Mouse (Mus musculus) brain, embryonic 14.5 days (tissue): ENCODE results near the gene Hspa1b. TPM values are rescaled to one million over a fixed set of nuclear protein-coding genes. Genes with fewer than 3 reads are reported as not detected.
"Not testable (repeated sequence)": the region's sequence is repeated elsewhere in the genome, so short reads cannot be mapped to it uniquely, and the experiment has no call there.

Experiments used
- DNase-seq: peaks from one replicate; pipeline ENCODE4 v3.0.0-alpha.2; 2011; ENCODE audit warnings: low read depth
- CTCF ChIP-seq: fragments of 200-500 bp; IDR thresholded peaks from 2 replicates; pipeline ENCODE4 v1.5.1; 2012; ENCODE audit warnings: inconsistent platforms, mild to moderate bottlenecking, moderate library complexity, borderline replicate concordance; ENCODE audit not compliant: insufficient read depth, insufficient read length; ENCODE audit errors: extremely low read depth
- POLR2A ChIP-seq: fragments of 200-500 bp; IDR thresholded peaks from 2 replicates; pipeline ENCODE4 v1.6.1; 2012; ENCODE audit warnings: mild to moderate bottlenecking, inconsistent platforms, borderline replicate concordance; ENCODE audit not compliant: poor library complexity, insufficient read depth, insufficient read length, severe bottlenecking; ENCODE audit errors: extremely low read depth
- polyA plus RNA-seq: library from polyadenylated mRNA; depleted of rRNA; stranded (reverse); fragments of >200 nt; gene quantifications from 2 replicates; pipeline ENCODE4 v1.2.3, GENCODE M21; 2012

Gene Hspa1b
- polyA plus RNA-seq, 1 experiment: 6.3 TPM

DNA sequence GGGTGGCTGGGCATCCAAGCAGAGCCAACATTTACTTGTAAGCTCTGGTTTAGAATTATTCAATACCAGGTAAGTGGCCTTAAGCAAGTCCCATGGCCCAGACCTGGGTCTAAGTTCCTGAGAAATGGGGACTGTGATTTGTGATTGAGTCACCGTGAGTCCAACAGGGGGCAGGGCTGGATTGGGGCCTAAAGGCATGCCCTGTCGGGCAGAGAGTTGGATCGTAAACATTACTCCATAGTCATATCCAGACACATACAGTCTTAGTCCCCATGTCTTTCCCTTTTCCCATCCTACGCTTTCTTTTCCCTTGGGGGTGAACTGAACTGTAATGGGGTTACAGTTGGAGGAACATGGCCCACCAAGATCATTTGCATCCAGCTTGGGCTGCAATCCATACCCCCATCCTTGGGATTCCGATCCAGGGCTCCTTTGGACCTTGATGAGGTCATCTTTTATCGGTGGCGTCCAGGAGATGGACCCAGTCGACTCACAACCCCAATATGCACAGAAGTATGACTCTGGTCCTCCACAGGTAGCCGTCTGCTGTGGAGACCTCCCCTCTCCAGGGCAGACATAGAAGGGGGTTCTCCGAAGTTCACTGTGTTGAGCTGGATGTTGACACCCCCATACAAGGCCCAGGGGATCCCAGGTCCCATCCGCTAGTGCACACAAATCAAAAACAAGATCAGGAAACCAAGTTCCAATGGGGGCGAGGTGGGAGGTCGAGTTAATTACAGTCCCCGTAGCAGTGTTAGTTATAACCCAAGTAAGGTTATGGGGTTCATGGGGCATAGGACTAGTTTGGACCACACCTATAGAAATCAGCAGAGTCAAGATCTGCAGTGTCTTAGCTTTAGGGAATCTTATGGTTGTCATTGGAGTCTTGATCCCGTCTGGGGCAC, 39.7 kb upstream of the Hspa1b start:
- no peak for TF ChIP-seq POLR2A
- no peak for TF ChIP-seq CTCF
- no peak for DNase-seq

DNA sequence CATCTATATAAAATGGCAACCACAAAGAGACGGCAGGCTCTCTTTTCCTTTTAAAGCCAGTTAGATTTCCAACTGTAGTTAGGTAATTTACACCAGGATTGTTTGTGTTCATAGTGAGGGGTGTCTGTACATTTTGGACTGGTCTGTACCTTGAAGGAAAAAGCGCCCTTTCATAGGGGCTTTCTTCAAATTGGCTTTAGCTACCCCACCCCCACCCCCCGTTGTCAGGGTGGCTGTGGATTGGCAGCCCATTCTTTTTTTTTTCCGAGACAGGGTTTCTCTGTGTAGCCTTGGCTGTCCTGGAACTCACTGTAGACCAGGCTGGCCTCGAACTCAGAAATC, 38.1 kb upstream of the Hspa1b start:
- no peak for DNase-seq
- TF ChIP-seq CTCF (no peak), POLR2A (no peak)

DNA sequence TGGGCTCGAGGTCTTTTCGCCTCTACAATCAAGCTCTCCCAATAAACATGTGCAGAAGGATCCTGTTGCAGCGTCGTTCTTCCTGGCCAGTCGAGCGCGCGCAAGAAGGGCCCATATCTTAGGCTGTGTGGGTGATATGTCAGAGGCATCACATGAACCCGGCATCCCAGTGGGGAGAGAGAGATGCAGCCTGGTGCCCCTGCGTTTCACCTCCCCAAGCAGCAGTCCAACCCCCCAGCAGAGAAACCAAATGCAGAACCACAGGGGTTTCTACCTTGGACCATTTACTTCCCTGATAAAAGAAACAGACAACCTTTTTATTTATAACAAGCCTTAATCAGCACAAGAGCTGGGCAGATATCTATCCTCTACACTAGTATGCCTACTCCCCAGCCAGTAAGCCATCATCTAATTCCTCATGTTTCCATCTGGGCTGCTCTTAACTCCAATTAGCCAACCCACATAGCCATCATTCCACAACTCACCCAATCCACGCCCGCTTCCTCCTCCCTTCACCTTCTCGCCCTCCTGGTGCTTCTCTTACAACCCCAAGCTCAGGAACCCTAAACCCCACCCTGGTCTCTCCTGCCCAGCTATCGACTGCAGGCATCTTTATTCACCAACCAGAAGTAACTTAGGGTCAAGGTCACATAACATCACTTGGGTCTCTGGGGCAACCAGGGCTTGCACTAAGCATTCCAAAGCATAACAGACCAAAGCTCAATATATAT, 37.5 kb upstream of the Hspa1b start:
- no peak for DNase-seq

DNA sequence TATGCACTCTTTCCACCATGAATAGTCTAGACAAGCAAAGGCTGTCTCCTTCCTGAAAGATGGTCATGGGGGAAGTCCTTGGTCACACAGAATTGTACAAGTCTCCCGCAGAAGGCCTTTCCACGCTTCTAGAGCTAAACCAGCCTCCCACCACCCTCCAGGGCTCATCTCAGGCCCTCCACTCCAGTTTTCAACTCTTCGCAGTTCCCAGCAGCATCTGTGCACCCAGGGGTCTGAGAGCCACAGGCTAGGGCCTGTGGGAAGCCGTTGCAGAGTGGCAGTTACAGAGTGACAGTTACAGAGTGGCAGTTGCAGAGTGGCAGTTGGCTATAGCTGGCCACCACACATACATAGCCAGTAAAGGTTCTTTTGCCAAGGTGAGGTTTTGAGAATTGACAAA, 36.9 kb upstream of the Hspa1b start:
- not testable (repeated sequence) for DNase-seq

More for the DNA sequence above, 37.5 kb upstream of the Hspa1b start:
- TF ChIP-seq POLR2A (no peak), CTCF (no peak)

DNA sequence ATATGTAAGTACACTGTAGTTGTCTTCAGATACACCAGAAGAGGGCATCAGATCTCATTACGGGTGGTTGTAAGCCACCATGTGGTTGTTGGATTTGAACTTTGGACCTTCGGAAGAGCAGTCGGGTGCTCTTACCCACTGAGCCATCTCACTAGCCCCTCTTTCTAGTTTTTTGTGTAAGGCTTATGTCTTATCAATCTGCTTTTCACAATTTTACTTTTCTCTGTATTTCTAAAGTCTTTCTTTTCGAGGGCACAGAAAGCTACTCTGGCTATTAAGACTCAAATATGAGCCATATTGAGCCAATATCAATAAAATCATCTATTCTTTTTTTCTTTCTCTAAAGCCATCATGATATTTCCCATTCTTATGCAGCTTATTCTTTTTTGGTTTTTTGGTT, 36.2 kb upstream of the Hspa1b start:
- not testable (repeated sequence) for DNase-seq

DNA sequence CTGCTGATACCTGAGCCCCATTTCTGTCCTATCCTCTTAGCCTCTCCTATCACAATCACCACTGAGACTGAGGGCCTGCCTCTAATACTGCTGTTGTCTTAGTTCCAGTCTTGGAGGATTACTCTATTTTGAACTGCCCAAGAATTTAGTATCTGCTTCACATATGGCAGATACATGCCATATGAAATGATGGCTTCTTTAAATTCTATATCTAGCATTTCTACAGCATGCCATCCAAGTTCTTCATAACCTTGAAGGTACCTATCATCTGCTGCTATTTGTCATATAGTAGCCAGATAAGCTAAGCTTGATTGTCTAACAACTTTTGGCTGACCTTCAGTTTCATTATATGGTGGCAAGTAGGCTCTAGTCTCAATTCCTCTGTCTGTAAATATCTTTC, 35.7 kb upstream of the Hspa1b start:
- TF ChIP-seq CTCF (no peak), POLR2A (no peak)
- DNase-seq: no peak

DNA sequence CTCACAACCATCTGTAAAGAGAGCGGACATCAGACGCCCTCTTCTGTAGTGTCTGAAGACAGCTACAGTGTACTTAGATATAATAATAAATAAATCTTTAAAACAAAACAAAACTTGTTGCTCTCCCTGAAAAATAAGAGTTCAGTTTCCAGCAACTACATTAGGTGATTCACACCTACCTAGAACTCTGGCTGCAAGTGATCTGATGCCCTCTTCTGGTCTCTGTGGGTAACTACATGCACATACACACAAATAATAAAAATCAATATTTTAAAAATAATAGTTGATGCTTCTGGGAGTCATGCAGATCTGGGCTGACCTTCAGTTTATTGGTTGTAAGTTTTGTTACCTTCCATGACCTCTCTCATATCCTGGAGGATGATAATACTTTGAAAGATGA, 25.2 kb upstream of the Hspa1b start:
- peak; percentile 61 for DNase-seq
- peak; percentile 54; the same call in 1 of the 2 replicates for TF ChIP-seq CTCF
- TF ChIP-seq POLR2A: no peak

DNA sequence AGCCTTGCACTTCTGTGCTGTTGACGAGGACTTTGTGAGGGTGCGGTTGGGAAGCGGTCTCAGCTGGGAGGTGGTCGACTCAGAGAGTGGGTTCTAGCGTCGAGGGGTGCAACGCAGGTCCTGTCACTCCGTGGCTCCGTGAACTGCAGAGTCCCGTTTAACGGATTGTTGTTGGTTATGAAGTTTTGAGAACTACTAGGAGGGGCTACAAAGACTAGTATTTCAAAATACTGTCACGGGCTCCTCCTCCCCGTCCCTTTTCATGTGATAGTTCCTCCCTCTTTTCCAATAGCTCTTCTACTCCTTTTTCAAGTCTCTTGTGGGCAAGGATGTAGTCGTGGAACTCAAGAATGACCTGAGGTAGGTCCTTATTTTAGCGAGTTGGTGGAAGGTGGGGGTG, 23.3 kb upstream of the Hspa1b start:
- DNase-seq: no peak
- TF ChIP-seq POLR2A (no peak), CTCF (no peak)

DNA sequence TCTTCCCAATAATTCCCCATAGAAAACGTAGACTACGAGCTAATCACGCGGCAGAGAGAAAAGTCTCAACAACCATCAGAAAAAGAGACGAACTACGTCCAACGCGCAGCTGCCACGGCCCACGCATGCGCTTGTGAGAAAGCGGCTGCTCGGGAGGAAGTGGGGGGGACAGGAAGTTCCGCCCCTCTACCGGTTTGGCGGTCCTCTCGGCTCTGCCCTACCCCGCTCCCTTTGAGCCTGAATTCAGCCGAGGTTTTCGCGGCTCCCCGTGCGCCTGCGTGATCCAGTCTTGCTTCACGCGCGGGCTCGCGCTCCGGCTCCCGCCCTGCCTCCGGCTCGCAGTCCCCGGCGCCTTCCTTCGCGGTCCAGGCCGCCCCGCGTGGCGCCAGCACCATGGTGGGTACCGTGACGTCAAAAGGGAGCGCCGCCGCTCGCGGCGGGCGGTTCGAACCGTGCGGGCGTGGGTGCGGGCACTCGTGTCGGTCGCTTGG, 22.7 kb upstream of the Hspa1b start, which contains the start of gene Lsm2:
Gene Lsm2, plus strand, starts transcription at position 173 of the 491 bp plus-strand sequence.
- TF ChIP-seq CTCF (no peak), POLR2A (peak; percentile 59)

DNA sequence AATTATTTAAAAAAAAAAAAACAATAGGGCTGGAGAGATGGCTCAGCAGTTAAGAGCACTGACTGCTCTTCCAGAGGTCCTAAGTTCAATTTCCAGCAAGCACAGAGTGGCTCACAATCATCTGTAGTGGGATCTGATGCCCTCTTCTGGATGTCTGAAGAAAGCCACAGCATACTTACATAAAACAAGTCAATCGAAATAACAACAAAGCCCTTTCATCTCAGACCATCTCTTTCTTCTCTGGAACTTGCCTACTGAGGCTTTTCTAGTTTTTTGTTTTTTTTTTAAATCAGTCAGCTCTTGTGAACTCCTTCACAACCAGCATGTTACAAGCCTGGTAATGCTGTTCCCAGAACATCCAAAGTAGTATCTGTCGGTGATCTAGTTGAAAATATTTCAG, 21.6 kb upstream of the Hspa1b start:
- no peak for TF ChIP-seq POLR2A
- TF ChIP-seq CTCF: peak; percentile 42; the same call in 1 of the 2 replicates
- DNase-seq: peak; percentile 85

More for the DNA sequence above, 22.7 kb upstream of the Hspa1b start, which contains the start of gene Lsm2:
- peak; percentile 98 for DNase-seq

DNA sequence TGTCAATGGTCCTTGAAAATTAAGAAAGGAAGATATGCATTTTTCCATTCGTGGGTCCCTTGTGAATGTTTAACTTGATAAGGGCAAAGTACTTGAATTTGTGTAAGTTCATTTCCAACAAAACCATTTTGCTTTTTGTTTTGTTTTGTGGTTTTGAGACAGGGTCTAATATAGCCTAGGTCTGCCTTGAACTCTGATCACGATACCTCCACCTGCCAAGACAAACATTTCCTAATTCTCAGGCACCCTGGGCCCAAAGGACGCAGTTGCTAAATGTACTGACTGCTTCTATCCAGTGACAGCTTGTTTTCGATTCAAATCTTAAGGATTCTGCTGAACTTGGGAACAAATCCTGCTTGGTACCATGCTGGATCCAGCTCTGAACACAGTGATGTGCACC, 20.6 kb upstream of the Hspa1b start:
- DNase-seq: no peak
- TF ChIP-seq CTCF (no peak), POLR2A (no peak)

DNA sequence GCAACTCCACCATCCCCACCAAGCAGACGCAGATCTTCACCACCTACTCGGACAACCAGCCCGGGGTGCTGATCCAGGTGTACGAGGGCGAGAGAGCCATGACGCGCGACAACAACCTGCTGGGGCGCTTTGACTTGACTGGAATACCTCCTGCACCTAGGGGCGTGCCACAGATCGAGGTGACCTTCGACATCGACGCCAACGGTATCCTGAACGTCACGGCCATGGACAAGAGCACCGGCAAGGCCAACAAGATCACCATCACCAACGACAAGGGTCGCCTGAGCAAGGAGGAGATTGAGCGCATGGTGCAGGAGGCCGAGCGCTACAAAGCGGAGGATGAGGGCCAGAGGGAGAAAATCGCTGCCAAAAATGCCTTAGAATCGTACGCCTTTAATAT, 19.2 kb upstream of the Hspa1b start:
- TF ChIP-seq POLR2A (no peak), CTCF (no peak)

More for the DNA sequence above, 19.2 kb upstream of the Hspa1b start:
- no peak for DNase-seq
